Mouse (Mus musculus) ovary, postnatal 10 days (tissue): ENCODE measurements around the gene Cecr2.
"Not testable (repeated sequence)": the region's sequence is repeated elsewhere in the genome, so short reads cannot be mapped to it uniquely, and the experiment has no call there.

Experiments
- DNase-seq: peaks from one replicate; pipeline ENCODE4 v3.0.0; 2022; ENCODE audit warnings: low spot score

Gene Cecr2

GRCm38 (mm10) chr6:120773149-120773628 is 107.0 kb downstream of the Cecr2 start, which contains the start of gene Slc25a18:
Slc25a18 (plus strand) TSS chr6:120773578.
- no peak for DNase-seq

GRCm38 (mm10) chr6:120773763-120774162 is 107.6 kb downstream of the Cecr2 start:
- DNase-seq, result no peak

GRCm38 (mm10) chr6:120776286-120776685 is 110.1 kb downstream of the Cecr2 start:
- DNase-seq, result no peak

- DNase-seq, result no peak
These were observed 111.4 kb downstream of the Cecr2 start for GRCm38 (mm10) chr6:120777533-120777932.

DNA sequence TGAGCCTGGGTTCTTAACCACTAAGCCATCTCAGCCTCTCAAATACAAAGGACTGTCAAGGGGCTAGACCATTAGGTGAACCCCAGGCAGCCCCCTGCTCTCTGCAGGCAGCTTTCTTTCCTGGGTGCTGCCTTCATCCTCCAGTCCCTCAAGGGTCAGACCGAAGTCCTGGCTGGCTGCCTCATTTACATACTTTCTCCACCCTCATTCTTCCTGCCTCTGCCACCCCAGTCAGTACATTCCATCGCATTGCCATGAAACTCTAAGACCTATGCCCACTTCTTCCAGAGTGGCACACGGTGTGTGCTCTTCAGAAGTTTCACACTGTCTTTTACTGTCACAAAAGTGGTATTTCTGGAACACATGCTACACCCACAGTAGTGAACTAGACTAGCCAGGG is 112.1 kb downstream of the Cecr2 start:
- no peak for DNase-seq

DNA sequence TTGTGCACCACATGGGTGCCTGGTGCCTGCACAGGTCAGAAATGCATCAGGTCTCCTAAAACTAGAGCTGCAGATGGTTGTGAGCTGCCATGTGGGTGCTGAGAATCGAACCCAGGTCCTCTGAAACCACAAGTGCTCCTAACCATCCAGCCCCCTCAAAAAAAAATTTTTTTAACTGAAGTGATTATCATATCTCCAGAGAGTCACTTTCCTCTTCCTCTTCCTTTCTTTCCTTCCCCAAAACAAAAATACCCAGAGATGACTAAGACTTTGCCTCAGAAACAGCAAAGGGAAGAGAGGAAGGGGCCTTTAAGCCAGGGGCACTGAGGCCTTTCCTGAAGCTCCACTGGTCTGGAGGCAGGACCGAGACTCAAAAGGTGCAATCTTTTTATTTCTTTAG is 116.8 kb downstream of the Cecr2 start:
- DNase-seq, result no peak

GRCm38 (mm10) chr6:120784351-120784750 is 118.2 kb downstream of the Cecr2 start:
- DNase-seq, result no peak

DNA sequence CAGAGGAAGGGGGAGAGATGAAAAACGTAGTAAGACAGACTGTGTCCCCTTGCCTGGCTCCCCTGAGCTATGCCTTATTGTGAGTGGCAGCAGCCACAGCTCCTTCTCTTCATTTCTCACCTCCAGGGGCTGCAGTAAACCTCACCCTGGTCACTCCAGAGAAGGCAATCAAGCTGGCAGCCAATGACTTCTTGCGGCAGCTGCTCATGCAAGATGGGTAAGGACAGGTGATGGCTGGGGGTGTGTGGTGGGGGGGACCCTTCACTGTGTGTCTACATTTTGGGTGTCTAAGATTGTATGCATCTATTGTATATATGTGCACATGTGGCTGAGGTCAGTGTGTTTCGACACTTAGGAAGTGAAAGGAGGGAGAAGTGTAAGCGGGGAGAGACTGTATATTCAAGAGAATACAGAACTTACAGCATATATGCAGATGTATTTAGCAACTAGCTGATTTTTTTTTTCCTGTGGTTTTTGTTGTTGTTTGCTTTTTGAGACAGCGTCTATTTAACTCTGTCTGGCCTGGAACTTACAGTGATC is 122.0 kb downstream of the Cecr2 start:
- DNase-seq, result no peak

GRCm38 (mm10) chr6:120788904-120789303 is 122.7 kb downstream of the Cecr2 start:
- DNase-seq, result no peak

DNA sequence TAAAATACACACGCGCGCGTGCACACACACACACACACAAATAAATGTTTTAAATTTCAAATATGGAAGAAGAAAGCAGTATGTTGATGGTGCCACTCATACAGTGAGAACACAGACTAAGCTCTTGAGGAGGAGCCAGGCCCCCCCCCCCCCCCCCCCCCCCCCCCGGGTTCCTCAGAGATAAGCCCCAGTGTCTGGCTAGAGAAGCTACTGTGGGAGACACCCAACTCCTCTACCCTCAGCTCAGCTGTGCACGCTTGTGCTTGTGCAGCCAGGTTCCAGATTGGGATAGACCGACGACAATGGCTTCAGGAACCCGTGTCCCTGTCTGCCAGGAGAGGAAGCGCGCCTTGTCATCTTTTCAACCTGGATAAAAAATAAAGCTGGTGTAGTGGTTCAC is 124.0 kb downstream of the Cecr2 start:
- no peak for DNase-seq

DNA sequence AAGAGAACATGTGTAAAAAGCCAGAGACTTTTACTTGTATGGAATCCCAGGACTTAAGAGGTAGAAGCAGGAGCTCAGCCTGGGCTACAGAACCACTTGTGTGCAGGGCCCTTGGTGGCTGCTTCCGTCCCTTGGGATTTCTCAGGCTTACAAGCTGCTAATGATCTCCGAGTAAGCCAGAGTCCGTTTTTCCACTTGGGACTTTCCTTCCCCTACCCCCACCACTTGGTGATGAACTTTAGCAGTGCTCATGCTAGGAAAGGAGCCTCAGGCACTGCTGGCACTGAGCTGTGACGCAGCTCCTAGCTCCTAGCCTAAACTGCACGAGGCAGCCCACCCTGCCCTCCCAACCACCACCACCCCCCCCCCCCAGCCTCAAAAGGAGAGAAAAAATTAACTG is 124.5 kb downstream of the Cecr2 start:
- no peak for DNase-seq

GRCm38 (mm10) chr6:120792947-120793346 is 126.8 kb downstream of the Cecr2 start:
- no peak for DNase-seq

GRCm38 (mm10) chr6:120795422-120796086 is 129.4 kb downstream of the Cecr2 start:
- no peak for DNase-seq

GRCm38 (mm10) chr6:120796111-120796510 is 129.9 kb downstream of the Cecr2 start:
- DNase-seq, result no peak

GRCm38 (mm10) chr6:120798019-120798418 is 131.8 kb downstream of the Cecr2 start:
- no peak for DNase-seq

DNA sequence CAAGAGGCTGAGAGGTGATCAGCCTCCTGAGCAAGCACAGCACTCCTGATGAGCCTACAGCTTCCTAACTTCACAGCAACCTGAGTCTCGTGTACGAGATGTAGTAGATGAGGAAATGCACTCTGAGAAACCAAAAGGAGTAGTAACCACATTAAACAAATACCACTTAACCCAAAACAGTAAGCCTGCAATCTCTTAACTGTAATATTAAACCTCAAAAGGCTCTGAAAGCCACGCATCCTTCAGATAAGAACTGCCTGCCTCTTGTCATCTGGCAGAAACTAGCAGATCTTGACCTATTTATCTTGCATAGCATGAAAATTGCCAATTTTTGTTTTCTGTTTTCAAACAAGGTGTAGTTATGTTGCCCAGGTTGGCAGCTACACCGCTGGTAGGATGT is 132.7 kb downstream of the Cecr2 start:
- DNase-seq, result no peak

DNA sequence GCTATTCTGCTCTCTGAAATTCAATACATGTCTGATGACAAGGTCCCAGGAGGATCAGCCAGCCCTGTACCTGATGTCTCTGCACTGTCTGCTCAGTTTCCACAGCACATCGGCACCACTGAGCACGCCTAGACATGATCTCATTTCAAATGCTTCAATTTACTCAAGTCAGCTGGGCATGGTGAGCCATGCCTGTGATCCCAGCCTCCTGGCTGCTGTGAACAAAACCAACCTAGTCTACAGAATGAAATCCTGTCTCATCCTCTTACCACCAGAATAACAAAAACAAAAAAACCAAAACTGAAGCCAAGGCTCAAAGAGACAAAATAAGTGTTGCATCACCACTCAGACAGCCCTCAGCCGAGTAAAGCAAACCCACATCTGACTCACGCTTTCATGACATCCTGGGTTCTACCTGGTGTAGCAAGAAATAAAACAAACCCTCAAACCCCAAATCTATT is 133.4 kb downstream of the Cecr2 start:
- DNase-seq, result no peak

GRCm38 (mm10) chr6:120806999-120807737 is 141.0 kb downstream of the Cecr2 start:
- no peak for DNase-seq

- no peak for DNase-seq
These were observed 141.5 kb downstream of the Cecr2 start for GRCm38 (mm10) chr6:120807738-120808081.

- DNase-seq, result not testable (repeated sequence)
These were observed 145.8 kb downstream of the Cecr2 start for GRCm38 (mm10) chr6:120811999-120812398.

DNA sequence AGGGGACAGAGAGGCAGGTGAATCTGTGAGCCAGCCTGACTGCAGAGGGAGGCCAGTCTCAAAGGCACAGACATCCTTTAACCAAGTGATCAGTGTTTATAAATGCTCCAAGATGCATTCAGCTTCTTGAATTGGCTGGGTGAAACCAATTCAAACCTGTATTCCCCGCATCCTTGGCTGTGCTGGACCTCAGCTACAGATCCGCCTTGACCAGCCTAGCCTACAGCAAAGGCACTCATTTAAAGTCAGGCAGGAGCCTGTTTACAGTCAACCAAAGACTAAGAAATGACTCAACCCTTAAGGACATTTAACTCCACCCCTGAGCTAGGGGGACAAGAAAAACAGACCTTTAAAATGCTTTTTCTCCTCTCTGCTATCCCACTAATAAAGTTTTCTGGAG is 153.1 kb downstream of the Cecr2 start:
- no peak for DNase-seq

DNA sequence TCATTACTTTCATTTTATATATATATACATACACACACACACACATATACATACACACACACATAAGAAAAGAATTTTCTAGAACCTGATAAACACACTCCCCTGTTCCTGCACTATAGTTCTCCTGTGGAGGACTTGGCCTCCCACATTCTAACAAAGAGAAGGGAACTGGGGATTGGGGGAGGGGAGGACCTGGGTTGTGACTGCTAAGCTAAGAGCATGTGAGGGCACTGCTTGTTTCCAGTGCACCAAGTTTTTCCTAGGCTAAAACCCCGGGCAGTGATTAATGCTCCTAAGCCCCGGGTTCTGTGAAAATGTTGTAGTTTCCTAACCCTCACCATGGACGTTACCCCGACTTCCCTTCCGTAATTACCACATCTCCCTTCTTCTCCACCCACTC is 154.0 kb downstream of the Cecr2 start:
- no peak for DNase-seq
